Mouse (Mus musculus): ENCODE results near the gene Elmod1. TPM values are rescaled to one million over a fixed set of nuclear protein-coding genes. Genes with fewer than 3 reads are reported as not detected.

Gene Elmod1
- polyA plus RNA-seq, 1 experiment from 2014 or later = 0.16 TPM

GRCm38 (mm10) chr9:53910331-53910730, 64.8 kb downstream of the Elmod1 start:
- no peak for DNase-seq (ENCODE audit: low spot score)

GRCm38 (mm10) chr9:53906798-53907197, 68.3 kb downstream of the Elmod1 start:
- DNase-seq (ENCODE audit: low spot score) = no peak

- DNase-seq (ENCODE audit: low spot score) = no peak
Observed at GRCm38 (mm10) chr9:53905418-53905817, 69.7 kb downstream of the Elmod1 start.

- no peak for DNase-seq (ENCODE audit: low spot score)
Observed at GRCm38 (mm10) chr9:53903215-53903842, 71.8 kb downstream of the Elmod1 start.

- no peak for DNase-seq (ENCODE audit: low spot score)
Observed at GRCm38 (mm10) chr9:53899836-53900235, 75.3 kb downstream of the Elmod1 start.

- DNase-seq (ENCODE audit: low spot score) = no peak
Observed at GRCm38 (mm10) chr9:53895827-53896226, 79.3 kb downstream of the Elmod1 start.

GRCm38 (mm10) chr9:53890075-53890474, 85.0 kb downstream of the Elmod1 start:
- DNase-seq (ENCODE audit: low spot score) = no peak

GRCm38 (mm10) chr9:53883588-53884280, 91.4 kb downstream of the Elmod1 start:
- no peak for DNase-seq (ENCODE audit: low spot score)

- DNase-seq (ENCODE audit: low spot score) = no peak
Observed at GRCm38 (mm10) chr9:53877423-53877822, 97.7 kb downstream of the Elmod1 start.

GRCm38 (mm10) chr9:53873239-53873638, 101.9 kb downstream of the Elmod1 start:
- no peak for DNase-seq (ENCODE audit: low spot score)

Other genes with a start within 250 kb of the Elmod1 start
- 8.8 and 9.4 TPM in 2 replicates for gene Slc35f2, start 203.8 kb downstream of the Elmod1 start, polyA plus RNA-seq (2015; fragmentation: Nextera tagmentation; extraction: Ambion mirVana)
- 2.5 and 3.5 TPM in 2 replicates for gene Sln, start 125.1 kb downstream of the Elmod1 start, polyA plus RNA-seq (2015; fragmentation: Nextera tagmentation; extraction: Ambion mirVana)
- gene Tnfaip8l3, start 93.1 kb upstream of the Elmod1 start, polyA plus RNA-seq (2015; fragmentation: Nextera tagmentation; extraction: Ambion mirVana) = 0.18 TPM in 1 of 2 replicates, not detected in the other

Data from thymus, postnatal 0 days (tissue).